Mouse (Mus musculus): ENCODE results near the gene Tmem251.
A peak's percentile ranks its signal among the peaks of the same experiment; 100 is the strongest.

Gene Tmem251

GRCm38 (mm10) chr12:102756304-102756703 lies 12.7 kb downstream of the Tmem251 start:
- DNase-seq (ENCODE audit: low read depth, low spot score), result peak; percentile 92

GRCm38 (mm10) chr12:102757055-102757688 lies 13.6 kb downstream of the Tmem251 start:
- no peak for DNase-seq (ENCODE audit: low read depth, low spot score)

DNA sequence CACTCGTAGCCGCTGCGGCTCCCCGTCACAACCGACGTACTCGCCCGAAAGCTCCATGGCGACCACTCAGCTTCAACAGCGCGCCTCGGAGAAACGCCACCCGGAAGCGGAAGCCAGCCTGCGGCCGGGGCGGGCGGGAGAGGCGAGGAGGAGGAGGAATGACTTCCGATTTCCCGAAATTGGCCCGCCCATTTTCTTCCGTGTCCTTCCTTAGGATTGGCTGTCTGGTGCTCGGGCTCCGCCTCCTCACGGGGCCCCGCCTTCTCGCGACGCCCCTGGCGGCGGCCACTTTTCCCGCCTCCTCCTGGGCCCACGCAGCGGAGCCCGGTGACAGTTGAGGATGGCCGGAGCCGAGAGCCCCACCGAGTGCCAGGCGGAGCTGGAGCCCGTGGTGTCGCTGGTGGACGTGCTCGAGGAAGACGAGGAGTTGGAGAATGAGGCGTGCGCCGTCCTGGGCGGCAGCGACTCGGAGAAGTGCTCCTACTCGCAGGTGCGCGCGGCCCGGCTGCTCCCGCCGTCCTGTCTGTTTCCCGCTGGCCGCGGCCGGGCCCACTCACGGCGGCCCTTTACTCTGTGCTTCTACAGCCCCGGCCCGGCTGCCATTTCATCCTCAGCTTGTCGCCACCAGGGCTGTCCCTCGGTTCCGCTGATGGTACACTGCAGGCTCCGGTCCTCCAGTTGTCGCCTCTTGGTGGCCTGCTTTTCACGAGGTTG lies 14.3 kb downstream of the Tmem251 start, which contains the start of the genes Gm28051, Gon7 and Ubr7:
TSS of gene Gm28051 (minus strand) at position 77 of the 714 bp plus-strand sequence.
TSS of gene Gon7 (minus strand) at position 115 of the 714 bp plus-strand sequence.
TSS of gene Ubr7 (plus strand) at position 279 of the 714 bp plus-strand sequence.
- DNase-seq (ENCODE audit: low read depth, low spot score), result peak; percentile 99

- DNase-seq (ENCODE audit: low read depth, low spot score), result peak; percentile 73
Measured at GRCm38 (mm10) chr12:102758403-102758756, 14.8 kb downstream of the Tmem251 start, which contains the start of gene Gm20604. TSS of gene Gm20604 (minus strand) at chr12:102758672.

DNA sequence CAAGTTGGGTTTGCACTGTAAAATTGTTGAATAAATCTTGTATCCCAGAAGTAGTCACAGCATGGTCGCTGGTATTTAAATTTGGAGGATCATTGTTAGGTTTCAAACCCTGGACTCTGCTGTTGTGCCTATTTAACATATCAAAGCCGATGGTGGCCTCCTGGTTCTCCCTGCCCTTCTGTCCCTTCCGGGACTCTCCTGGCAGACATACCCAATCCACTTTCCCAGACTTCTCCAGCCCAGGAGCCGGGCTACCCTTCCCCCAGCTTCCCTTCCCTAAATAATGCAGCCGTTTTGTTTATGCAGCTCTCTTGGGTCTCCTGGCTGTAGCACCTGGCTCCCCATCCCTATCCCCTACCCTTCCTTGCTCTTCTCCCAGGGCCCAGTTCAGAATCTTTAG lies 15.4 kb downstream of the Tmem251 start:
- DNase-seq (ENCODE audit: low read depth, low spot score), result peak; percentile 91

DNA sequence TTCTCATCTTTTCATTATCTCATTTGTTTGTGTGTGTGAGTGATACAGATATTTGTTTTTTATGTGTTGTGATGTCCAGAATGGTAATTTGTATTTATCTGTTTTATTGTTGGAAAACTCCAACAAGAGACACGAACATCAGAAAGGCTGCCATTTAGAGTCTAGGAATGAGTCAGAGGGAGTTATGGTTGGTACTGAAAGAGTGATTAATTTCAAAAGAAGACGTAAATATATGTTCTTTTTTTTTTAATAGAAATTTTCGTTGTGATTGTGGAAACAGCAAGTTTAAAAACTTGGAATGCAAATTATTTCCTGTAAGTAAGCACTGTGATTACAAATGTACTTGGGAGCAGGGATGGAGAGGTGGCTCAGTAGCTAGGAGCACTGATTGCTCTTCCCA lies 18.1 kb downstream of the Tmem251 start:
- no peak for DNase-seq (ENCODE audit: low read depth, low spot score)

DNA sequence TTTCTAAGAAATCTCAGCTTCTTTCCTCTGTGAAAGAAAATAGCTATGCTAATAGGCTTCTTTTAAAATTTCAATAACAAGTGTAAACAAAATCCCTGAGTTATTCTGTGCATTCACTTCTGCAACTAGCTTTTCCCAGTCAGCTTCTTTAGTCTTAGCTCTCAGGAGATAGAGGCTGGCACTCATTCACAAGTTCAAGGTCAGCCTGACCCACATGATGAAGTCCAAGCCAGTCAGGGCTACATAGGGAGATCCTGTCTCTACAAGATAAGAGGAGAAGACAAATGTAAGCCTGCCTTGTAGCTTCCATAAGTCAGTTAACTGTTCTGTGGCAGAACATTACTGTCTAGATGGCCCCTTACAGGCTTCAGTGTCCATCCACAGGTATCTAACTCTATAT lies 20.1 kb downstream of the Tmem251 start:
- no peak for DNase-seq (ENCODE audit: low read depth, low spot score)

DNA sequence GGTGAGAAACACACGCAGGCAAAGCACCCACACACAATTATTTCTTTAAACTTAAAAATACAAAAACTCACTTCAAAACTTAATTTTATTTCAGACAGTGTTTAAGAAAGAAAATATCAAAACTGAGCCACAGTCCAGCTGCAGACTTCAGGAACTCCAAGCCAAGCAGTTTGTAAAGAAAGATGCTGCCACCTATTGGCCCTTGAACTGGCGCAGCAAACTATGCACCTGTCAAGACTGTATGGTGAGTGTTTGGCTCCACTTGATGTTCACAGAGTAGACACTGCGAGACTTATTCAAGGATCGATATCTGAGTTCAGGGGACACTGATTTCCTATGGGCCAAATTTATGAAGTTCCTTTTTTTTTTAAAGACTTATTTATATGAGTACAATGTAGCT lies 25.4 kb downstream of the Tmem251 start:
- DNase-seq (ENCODE audit: low read depth, low spot score), result no peak

- peak; percentile 86 for DNase-seq (ENCODE audit: low read depth, low spot score)
Measured at GRCm38 (mm10) chr12:102771601-102772000, 28.0 kb downstream of the Tmem251 start.

DNA sequence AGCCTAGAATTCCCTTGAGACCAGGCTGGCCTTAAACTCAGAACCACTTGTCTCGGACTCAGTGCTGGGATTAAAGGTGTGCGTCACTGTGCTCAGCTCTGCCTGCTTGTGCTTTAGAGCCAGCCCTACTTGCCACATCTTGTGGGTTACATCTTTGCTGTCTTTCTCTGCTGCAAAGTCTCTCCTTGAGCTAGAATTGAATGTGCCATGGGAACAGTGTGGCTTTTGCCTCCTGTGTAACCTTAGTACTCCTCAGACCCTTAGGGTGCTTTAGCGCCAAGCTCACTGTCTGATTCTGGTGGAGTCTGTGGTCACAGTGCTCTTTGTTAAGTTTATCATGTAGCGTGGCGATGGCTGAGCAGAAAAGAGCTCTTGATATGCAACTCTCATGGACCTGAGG lies 29.1 kb downstream of the Tmem251 start:
- DNase-seq (ENCODE audit: low read depth, low spot score), result no peak

DNA sequence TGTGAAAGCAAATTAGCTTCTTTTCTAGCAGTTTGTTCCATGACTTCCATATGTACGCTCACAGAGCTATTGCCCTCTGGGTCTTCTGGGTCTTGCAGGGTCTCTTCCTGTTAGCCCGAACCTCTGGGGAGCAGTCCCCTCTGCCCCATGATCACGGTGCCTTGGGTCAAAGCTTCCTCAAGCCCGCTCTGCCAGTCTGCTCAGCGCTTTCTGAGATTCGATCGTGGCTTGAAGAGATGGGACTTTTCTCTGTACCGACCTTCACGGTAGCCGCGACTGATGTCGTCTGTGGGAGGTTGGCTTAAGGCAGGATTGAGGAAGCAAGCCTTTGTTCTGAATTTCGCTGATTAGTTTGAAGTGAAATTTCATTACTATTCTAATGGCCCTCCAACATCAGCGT lies 32.5 kb downstream of the Tmem251 start:
- DNase-seq (ENCODE audit: low read depth, low spot score), result no peak

DNA sequence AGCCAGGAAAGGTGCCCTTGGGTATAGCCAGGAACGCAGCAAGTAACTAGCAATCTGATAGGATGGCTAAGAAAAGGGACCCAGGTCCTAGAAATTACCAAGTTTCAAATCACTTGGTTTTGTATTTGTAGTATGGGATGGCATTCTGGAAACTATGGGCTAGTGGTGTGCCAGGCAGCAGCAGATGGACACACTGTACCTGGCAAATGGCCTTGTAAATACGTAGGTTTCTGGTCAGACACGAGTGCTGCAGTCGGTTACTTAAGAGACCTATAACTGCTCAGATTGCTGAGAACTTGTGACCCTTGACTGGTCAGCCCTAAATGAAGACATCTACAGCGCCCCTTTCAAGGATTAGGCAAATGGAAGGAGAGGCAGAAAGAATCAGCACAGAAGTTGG lies 34.6 kb downstream of the Tmem251 start:
- no peak for DNase-seq (ENCODE audit: low read depth, low spot score)

DNA sequence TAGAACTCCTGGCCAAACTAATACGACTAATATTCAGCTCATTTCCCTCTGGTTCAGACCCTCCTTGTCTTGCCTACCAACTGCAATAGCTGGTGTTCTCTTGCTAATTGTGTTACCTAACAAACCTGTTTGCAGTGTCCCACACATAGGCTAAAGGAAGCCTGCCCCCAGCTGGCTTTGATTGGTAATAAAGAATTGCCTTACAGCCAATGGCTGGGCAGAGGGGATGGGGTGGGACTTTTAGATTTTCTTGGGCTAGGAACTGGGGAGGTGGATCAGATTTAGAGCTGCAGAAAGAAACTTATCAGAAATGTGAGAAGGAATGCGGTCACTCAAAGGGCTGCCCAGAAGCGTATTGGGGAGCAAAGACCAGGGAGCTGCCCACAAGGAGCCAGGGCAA lies 35.9 kb downstream of the Tmem251 start:
- peak; percentile 75 for DNase-seq (ENCODE audit: low read depth, low spot score)

DNA sequence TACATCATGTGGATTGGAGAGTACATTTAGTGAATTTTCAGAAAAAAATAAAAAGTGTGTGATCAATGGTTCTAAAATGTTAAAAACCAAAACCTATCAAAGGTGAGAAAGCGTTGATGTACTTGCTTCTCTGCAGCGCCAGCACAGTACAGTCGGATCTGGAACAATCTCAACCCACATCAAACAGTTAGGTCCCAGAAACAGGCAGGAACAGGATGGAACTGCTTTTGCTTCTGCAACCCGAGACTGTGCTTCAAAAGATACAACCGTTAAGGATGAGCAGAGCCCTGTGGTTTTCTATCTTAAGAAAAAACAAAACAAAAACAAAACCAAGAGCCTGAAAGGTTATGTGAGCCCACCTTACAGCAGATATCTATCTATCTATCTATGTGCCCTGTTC lies 39.3 kb downstream of the Tmem251 start:
- no peak for DNase-seq (ENCODE audit: low read depth, low spot score)

GRCm38 (mm10) chr12:102784899-102785592 lies 41.5 kb downstream of the Tmem251 start:
- DNase-seq (ENCODE audit: low read depth, low spot score), result no peak

- DNase-seq (ENCODE audit: low read depth, low spot score), result no peak
Measured at GRCm38 (mm10) chr12:102785593-102785985, 42.0 kb downstream of the Tmem251 start.

DNA sequence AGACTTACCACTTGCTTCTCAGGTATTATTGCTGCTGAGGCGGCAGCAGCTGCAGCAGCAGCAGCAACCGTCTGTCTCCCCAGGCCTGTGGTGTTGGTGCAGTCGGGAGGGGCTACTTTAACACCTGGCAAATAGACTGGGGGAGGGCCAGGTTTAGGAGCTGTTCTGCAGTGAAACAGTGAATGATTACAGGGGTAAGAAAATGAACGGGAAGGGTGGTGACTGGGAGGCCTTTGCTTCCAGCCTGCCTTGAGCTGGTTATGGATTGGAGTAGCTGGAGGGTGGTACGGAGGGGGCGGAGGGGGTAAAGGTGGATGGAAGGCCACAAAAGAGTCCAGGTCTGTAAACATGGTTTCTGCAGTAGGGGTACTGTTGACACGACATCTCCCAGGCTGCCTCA lies 44.4 kb downstream of the Tmem251 start:
- DNase-seq (ENCODE audit: low read depth, low spot score), result no peak

Data from R1 (cell line).